Mouse (Mus musculus): ENCODE measurements at regions not wholly inside any gene's neighbourhood (a gene's known extent, or its start where the extent isn't known, plus 50 kb on each side); places are given as distances from the start of the nearest gene placed in this dataset.

DNA sequence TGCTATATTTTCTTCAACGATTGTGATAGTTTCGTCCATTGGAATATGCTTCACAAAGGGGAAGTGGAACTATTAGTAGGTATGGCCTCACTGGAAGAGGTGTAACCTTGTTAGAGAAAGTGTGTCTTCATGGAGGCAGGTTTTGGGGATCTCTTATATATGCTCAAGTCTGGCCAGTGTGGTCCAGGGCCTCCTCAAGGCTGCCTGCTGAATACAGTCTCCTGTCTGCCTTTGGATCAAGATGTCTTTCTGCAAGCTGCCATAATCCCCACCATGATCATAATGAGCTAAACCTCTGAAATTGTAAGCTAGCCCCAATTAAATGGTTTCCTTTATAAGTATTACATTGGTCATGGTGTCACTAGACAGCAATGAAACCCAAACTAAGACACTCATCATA lies 384.3 kb downstream of the Btbd3 start:
- no peak for DNase-seq (ENCODE audit: low read depth, low spot score)

DNA sequence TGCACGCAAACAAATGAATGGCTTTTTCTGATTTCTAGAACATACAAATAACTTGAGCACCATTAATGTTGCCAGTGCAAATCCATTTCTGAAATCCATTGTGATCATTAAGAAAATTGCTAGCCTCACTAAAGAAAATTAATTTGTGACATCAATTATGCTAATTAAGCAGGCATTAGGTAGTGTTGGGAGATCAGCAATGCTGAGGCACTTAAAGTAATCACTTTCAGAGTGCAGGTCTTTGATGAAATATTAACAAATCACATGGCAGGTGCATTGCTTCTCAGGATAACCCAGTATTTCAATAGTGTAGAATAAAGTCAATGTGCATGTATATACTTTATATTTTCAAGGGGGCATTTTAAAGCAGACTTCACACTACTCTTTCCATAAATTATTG lies 385.0 kb downstream of the Btbd3 start:
- no peak for DNase-seq (ENCODE audit: low read depth, low spot score)

DNA sequence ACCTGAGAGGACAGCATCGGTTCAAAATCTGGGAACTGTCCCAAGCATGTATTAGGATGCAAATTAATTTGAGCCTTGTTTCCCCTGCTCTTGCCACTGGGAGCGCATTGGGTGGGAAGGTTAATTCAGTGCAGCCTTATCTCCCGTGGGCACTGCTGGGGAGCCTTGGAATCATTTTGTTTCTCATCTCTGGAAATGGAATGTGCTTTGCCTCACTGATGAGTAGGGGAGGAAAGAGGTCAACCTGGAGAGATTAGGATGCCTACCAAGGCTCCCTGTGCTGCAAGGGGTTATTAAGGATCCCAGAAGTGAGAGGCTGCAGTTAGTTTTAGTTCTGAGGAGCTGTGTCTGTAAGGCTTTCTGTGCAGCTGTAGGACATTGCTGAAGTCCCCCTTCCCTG lies 392.3 kb downstream of the Btbd3 start:
- DNase-seq (ENCODE audit: low read depth, low spot score), result no peak

DNA sequence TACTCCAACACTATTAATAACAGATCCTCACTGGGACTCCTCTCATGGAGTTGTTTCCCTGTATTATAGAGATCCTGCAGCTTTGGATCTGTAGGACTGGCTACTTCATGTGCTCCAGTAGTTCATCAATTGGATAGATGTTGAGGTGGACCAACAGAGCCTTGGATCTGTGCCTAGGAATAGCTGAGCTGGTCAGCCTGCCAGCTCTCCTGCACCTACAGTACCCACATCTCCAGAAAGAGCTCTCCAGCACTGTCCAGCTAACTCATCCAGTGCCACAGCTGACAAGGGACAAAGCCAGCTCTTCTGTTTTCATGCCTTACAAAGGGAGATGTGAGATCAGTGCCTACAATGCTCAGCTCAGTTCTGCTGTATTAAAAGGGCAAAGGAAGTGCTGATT lies 403.0 kb downstream of the Btbd3 start:
- DNase-seq (ENCODE audit: low read depth, low spot score), result no peak

DNA sequence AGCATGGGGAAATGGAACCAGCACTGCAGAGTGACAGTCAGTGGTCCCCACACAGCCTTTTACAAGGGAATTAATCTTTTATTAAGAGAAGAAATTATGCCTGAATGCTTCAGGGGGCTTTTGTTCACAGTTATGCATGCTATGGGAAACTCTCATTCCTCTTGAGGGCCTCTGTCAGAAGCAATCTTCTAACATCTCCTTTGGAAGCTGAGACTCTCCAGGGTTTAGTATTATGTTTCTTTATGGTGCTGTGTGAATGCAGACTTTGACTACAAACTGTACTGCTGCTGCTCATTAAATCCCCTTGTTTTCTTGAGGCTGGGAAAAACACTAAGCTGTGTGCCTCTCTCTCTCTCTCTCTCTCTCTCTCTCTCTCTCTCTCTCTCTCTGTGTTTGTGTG lies 413.9 kb downstream of the Btbd3 start:
- no peak for DNase-seq (ENCODE audit: low read depth, low spot score)

DNA sequence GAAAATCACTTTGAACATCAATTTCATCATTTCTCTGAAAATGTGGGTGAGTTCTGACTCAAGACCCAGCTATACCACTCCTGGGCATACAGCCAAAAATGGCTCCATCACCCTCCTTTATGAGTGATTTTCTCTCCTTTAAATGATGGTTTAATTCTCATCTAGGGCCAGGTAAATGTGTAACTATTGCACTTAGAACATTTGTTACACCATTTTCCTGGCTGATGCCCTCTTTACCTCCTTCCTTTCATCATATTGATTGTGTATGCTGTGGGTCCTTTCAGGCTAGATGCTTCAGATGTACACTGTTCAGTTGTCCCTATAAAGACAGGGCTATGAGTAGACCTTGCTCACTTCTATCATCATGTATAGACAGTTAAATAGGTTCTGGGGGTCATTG lies 418.4 kb downstream of the Btbd3 start:
- no peak for DNase-seq (ENCODE audit: low read depth, low spot score)

DNA sequence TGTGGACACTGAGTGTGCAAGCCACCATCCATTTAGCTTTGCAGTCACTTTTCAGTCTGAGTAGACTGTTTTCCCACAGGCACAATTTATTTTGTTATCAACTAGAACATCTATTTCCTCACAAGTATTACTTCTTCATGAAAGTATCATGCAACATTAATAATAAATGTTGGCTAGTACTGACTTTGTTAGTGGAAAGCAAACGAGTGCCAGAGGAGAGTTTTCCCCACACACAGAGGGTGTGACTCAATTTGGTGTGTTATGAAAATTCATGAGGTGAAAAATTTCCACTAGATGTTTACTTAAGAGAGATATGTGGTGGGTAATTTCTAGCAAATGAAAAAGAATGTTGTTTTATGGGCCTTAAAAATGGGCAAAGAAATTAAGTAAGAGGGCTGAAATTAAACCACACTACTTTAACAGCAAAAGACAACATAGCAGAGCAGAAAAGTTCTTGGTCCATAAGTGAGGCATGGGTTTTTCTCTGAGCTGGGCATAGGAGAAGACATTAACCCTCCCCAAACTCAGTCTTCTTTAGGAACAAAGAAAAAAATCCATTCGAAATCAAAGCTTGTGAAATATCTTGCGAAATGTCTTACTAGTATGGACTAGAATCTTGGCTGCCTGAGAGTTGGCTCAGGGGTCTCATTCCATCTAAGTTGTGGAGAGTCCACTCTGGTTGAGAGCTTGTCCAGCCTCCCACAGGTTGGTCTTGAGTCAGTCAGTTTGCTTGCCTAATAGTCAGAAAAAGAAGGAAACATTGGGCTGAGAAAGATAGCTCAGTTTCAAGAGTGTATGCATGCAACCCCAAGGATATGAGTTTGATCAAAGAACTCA lies 419.1 kb downstream of the Btbd3 start:
- DNase-seq (ENCODE audit: low read depth, low spot score), result no peak

DNA sequence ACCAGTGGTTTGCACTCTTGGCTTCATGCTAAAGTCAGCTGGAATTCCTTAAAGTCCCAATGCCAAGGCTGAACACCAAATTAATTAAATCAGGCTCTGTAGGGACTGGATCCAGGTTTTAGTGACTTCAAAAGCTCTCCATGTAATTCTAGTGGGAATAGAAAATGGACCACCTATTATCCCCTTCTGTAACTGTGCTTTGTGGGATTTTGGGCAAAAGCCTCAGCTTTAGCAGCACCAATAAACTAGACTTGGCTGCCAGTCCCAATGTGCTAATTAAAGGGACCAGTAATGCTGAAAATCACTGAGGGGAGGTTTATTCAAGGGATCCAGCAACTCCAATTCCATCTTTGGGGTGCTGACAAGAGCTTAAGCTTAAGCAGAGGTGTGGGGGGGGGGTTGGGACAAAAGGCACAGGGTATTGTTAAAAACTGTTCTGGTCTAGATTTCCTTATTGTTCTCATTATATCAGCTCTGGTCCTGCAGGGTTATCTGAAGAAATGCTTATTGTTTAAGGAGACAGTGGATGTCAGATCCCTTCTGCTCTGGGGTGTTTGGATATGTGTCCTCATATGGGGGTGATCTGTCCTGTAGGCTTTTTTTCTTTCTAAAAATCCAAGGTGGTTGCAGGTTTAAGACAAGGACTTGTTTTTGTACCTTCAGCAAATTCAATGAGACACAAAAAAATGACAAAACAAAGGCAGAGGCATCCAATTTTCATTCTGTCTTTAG lies 431.9 kb downstream of the Btbd3 start:
- DNase-seq (ENCODE audit: low read depth, low spot score), result no peak

DNA sequence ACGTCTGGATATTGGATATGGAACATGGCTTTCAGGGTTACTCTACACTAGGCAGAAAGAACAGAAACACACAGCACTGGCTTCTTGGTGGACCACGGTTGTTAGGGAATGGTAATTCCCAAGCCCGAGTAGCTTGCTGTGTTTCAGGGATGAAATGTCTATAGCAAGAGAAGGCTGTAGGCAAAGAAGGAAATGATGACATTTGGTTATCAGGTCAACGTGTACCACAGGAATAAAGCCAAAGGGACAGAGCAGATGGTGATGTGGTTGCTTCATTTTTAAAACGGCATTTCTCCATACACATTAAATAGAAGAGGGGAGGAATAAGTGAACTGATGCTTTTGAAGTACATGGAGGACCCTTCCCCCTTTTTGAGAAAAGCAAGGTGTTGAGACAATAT lies 433.1 kb downstream of the Btbd3 start:
- DNase-seq (ENCODE audit: low read depth, low spot score), result no peak

DNA sequence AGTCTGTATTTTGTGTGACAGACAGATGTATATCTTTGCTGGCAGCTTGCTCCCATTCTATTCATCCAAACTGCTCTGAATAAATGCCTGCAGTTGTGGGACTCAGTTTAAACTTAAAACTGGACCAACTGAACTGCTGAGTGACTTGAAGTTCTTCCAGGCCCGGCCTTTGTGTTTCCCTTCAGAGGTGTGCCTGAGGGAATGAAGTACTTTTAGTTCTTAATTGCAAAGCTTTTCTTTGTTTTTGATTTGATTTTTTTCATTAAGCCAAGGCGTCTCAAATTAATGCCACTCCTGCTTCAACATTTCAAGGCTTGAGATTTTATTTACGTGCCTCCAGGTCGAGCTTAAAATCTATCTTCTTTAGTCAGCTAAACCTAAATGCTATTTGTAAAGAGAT lies 446.4 kb downstream of the Btbd3 start:
- DNase-seq (ENCODE audit: low read depth, low spot score), result no peak

DNA sequence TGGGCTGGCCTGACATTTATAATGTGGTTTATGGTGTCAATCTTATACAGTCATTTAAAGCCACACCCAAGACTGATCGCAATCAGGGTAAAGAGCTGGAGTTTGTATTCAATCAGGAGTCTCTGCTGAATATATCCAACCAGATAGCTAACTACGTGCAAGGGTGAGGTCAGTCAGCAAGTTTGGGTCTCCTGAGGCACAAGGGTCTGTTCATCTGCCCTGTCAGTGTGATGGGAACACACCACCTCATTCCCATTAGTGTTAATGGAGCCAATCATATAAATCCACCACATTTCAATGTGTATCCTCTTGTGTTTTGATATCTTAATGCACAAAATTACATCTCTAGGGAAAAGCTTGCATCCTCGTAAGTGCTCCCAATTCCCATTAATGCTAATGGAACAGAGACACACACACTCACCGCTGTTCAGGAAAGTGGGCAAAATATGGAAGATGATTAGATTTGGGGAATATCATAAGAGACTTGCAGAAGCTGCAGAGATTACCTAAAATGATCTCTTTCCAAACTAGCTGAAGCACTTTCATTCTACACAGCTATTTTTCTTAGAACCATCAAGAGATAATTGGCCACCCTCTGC lies 447.7 kb downstream of the Btbd3 start:
- DNase-seq (ENCODE audit: low read depth, low spot score), result no peak

DNA sequence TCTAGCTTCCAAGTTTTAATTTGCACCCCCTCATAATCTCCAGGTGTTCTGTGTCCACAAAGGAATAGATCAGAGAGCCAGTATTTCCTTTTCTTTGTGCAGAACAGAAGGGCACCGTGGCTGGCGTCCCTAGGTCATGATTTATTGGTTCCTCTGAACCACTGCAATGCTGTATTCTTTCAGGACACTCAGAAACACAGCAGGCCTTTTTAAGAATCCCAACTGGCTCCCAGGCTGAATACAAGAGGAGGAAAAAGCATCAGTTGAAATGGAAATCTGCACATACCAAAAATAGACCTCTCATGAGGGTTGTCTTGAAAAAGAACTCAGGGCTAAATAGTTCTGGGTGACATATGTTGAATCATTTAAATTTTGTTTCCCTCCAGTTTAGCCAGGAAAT lies 452.4 kb downstream of the Btbd3 start:
- no peak for DNase-seq (ENCODE audit: low read depth, low spot score)

DNA sequence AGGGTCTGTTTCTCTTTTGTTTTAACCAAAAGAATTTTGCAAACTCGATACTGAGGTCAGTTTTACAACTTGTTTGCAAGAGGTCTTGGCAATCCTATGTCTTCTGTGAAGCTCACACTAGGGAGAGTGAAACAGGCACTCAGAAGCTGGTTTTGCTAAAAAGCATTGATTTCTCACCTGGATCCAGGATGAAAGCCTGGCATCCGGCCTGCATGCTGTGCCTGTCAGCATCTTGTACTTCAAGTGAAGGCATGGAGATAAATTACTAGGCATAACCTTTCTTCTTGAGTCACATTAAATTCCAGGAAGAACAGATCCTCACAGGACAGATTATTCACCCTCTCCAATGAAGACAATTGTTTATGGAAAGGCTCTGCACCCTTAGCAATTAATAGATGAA lies 477.5 kb downstream of the Btbd3 start:
- DNase-seq (ENCODE audit: low read depth, low spot score), result no peak

DNA sequence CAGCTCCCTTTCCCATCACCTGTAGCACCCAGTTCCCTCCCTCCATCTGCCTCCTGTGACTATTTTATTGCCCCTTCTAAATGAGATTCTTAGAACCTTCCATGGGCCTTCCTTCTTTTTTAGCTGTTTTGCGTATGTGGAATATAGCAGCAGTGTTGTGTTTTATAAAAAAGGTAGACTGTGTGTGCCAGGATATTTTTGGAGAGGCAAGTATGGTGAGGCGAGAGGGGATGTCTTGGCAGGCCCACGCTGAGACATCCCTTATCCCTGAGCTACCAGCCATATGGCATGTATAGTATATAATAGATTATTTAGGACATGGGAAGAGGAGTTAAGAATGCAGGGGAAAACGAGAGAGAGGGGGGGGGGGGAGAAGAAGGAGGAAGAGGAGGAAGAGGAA lies 488.4 kb downstream of the Btbd3 start:
- no peak for DNase-seq (ENCODE audit: low read depth, low spot score)

DNA sequence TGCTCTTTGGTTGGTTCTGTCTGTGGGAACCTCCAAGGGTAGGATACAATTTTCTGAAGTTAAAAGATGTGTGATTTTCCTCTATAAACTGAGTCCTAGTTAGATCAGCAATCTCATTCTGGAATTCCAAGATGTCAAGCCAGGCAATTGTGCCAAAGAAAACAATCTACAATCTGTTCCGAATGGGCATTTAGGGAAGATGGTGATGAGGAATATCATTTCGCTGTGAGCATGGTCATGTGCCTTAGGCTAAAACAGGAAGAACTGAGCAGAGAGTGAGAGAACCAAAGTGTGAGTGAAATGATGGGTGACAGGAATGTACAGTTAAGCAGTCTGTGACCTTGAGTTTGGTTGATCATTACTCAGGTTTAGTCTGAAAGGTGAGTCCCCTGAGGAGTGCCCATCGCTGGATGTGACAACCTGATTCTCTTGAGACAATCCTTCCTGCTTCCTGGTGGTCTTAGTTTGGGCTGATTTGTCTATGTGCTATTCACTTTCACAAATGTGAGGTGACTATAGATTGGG lies 504.1 kb downstream of the Btbd3 start:
- no peak for DNase-seq (ENCODE audit: low read depth, low spot score)

DNA sequence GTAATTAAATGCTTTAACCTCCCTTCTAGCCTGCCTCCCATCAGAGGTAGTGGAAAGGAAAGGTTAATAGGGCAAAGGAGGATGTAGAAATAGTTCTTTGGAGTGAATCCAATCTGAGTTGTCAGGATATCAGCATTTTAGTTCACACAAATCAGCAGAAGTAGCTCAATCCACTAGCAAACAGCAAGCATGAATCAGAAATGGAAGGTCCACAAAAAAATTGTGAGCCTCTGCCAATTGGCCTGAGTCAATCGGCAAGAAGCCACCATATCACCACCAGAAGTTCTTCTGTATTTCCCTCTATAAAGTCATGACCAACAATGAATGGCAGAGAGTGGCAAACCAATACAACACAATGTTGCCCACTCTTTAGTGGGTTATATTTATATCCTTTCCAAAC lies 505.0 kb downstream of the Btbd3 start:
- no peak for DNase-seq (ENCODE audit: low read depth, low spot score)

DNA sequence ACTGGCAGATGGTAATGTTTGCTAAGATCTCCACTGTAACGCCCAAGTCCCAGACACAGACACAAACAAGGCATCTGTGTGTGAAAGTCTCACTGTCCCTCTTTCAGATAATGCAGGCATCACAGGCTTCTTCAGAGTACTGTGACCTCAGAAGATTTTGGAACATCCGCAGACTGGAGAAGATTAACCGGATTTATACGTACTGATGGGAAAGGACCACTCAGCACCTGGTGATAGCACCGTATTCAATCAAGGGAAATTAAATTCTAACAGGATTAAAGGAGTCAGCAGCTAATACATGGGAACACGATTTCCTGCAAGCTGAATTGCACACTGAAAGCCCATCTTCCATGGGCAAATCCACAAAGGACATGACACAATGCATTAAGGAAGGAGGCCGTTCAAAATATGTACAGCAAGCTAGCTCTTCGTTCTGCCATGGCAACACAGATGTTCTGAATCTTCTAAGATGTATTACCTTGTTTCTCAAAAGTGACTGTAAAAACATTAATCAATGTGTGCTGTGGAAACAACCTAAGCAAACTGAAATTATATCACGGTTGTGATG lies 510.0 kb downstream of the Btbd3 start:
- no peak for DNase-seq (ENCODE audit: low read depth, low spot score)

DNA sequence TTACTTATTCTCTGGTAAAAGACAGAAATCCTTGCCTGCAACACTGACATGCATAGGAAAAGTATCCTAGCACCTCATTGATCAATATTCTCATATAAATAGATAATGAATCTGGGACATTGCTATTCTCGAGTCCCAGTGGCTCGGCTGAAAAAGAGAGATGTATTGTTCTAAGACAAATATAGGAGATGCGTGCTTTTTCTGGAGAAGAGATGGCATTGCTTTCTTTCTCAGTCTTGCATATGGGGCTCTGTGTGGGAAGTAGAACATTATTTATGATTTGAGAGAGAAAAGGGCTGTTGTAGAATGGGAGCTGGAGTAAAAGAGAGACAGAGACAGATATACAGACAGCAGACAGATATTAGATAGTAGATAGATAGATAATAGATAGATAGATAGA lies 527.4 kb downstream of the Btbd3 start:
- no peak for DNase-seq (ENCODE audit: low read depth, low spot score)

DNA sequence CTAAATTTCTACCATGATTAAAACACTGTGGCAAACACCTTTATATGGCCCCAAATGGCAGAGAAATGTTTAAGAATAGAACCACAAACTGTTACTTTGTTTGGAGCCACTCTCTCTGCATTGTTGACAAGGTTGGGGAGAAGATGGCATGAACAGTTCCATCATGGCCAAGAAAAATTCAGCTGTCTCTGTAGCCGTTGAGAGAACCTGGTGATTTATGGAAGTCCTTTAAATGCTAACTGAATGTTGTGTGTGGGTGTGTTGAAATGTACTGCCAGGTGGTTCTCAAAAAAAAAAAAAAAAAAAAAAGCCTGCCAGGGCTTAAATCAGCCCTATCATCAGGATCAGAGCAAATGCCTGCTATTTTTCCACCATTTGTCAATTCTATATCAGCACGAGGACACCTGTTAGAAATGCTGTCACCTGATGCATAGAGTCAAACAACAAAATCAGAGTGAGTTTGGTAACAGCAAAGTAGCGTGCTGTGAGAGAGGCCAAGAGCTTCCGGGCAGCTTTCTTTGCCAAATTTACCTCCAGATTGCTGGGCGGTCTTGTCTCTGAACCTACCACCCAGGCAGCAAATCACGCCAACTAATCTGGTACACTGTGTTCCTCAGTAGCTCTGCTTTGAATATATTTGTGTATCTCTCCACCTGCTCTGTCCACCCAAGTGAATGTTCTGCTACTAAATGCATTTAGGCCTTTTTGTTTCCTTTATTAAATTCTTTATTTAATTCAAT lies 536.5 kb downstream of the Btbd3 start:
- no peak for DNase-seq (ENCODE audit: low read depth, low spot score)

DNA sequence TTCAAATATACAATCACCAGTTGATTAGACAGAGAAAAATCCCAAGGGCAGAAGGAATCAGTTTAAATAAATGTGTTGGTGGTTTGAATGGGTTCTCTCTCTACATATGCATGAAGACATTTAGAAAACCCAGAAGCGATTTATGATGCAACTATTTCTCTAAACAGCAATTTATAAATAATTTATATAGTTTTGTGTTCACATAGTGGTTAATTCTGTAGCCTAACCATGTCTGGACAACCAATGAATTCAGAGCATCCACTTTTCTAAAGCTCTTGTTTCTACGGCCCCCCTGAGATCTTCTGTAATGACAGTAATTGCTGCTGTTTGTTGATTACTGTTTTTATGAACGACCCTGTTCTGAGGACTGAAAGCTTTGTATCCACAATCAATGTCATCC lies 549.8 kb downstream of the Btbd3 start:
- DNase-seq (ENCODE audit: low read depth, low spot score), result no peak

DNA sequence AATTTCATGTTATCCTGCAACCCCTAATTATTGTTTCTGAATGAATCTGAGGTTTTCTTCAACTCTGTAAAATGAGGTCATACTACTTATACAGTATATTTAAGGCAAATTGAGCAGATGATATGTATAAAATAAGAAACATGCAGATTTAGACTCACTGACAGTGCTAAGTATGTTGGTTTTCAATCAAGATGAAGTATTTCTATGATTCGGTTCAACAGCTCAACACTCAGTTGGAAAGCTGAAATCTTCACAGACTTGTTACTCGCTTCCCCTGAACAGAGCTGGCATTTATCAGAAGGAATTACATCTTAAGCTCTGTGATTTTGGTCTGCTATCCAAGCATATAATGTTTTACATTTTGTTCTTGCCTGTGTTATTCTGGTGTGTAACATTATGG lies 553.4 kb downstream of the Btbd3 start:
- DNase-seq (ENCODE audit: low read depth, low spot score), result no peak

DNA sequence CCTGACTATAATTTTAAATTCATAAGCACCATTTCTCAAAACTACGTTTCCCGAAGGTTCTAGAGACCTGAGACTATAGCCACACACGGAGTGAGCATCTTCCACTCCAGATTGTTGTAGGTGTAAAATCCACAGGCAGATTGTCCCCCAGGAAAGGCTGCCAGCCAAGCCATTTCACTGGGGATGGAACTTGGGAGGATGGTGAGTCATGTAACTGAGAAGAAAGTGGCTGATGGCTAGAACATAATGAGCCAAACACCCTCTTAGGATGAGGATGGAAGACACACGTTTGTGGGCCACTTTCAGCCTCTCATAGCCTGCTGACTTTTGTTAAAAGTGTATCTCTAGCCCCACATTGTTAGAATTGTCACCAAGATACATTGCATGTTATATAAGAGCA lies 564.1 kb downstream of the Btbd3 start:
- no peak for DNase-seq (ENCODE audit: low read depth, low spot score)
